Mouse (Mus musculus): ENCODE measurements around the gene Mfsd5. TPM values are rescaled to one million over a fixed set of nuclear protein-coding genes. Genes with fewer than 3 reads are reported as not detected.

The Mfsd5 gene
- polyA plus RNA-seq (2012): 56.2 and 68.1 TPM in 2 replicates

GRCm38 (mm10) chr15:102279092-102279782 lies at the start of gene Mfsd5:
Gene Mfsd5, plus strand, starts transcription at chr15:102279454.

GRCm38 (mm10) chr15:102231748-102232147 lies 47.5 kb upstream of the Mfsd5 start, which contains the start of gene Itgb7:
Gene Itgb7, minus strand, starts transcription at chr15:102231944.

GRCm38 (mm10) chr15:102257202-102258075 lies 21.8 kb upstream of the Mfsd5 start, which contains the start of gene Rarg:
Gene Rarg, minus strand, starts transcription at chr15:102257517.

GRCm38 (mm10) chr15:102270274-102270960 lies 8.8 kb upstream of the Mfsd5 start, which contains the start of gene Gm9918:
Gene Gm9918, plus strand, starts transcription at chr15:102270563.

GRCm38 (mm10) chr15:102295633-102296367 lies 16.5 kb downstream of the Mfsd5 start, which contains the start of gene Espl1:
Gene Espl1, plus strand, starts transcription at chr15:102296266.

GRCm38 (mm10) chr15:102326022-102326576 lies 46.8 kb downstream of the Mfsd5 start, which contains the start of gene Pfdn5:
Gene Pfdn5, plus strand, starts transcription at chr15:102326116.

Other genes starting within 250 kb of the Mfsd5 start
- 249 and 350 TPM in 2 replicates for gene Eif4b, start 205.7 kb upstream of the Mfsd5 start, polyA plus RNA-seq (2012)
- 0.34 and 0.73 TPM in 2 replicates for gene Tns2, start 179.0 kb upstream of the Mfsd5 start, polyA plus RNA-seq (2012)
- 19.3 and 22.6 TPM in 2 replicates for gene Spryd3, start 143.2 kb upstream of the Mfsd5 start, polyA plus RNA-seq (2012)
- gene Igfbp6, start 135.1 kb upstream of the Mfsd5 start, polyA plus RNA-seq (2012): 0.41 TPM in 1 of 2 replicates, not detected in the other
- gene Soat2, start 128.9 kb upstream of the Mfsd5 start, polyA plus RNA-seq (2012): 1.9 and 5.1 TPM in 2 replicates
- 10.8 and 13.8 TPM in 2 replicates for gene Zfp740, start 76.2 kb upstream of the Mfsd5 start, polyA plus RNA-seq (2012)
- gene Csad, start 74.7 kb upstream of the Mfsd5 start, polyA plus RNA-seq (2012): 25.6 and 36.3 TPM in 2 replicates
- 84.2 and 101 TPM in 2 replicates for gene Itgb7, start 47.5 kb upstream of the Mfsd5 start, polyA plus RNA-seq (2012)
- gene Rarg, start 21.9 kb upstream of the Mfsd5 start, polyA plus RNA-seq (2012): 27.5 and 28.1 TPM in 2 replicates
- 0.03 TPM in 1 of 2 replicates, not detected in the other for gene Gm9918, start 8.9 kb upstream of the Mfsd5 start, polyA plus RNA-seq (2012)
- 19.1 and 19.4 TPM in 2 replicates for gene Espl1, start 16.8 kb downstream of the Mfsd5 start, polyA plus RNA-seq (2012)
- gene Pfdn5, start 46.7 kb downstream of the Mfsd5 start, polyA plus RNA-seq (2012): 29.5 and 31.4 TPM in 2 replicates
- gene Myg1, start 52.3 kb downstream of the Mfsd5 start, polyA plus RNA-seq (2012): 121 and 133 TPM in 2 replicates
- gene Aaas, start 71.3 kb downstream of the Mfsd5 start, polyA plus RNA-seq (2012): 148 and 161 TPM in 2 replicates
- 0.04 and 0.06 TPM in 2 replicates for gene Sp7, start 87.7 kb downstream of the Mfsd5 start, polyA plus RNA-seq (2012)
- 16.0 and 32.9 TPM in 2 replicates for gene Sp1, start 126.7 kb downstream of the Mfsd5 start, polyA plus RNA-seq (2012)
- gene Amhr2, start 165.9 kb downstream of the Mfsd5 start, polyA plus RNA-seq (2012): 0.10 TPM in 2 replicates
- 134 and 138 TPM in 2 replicates for gene Prr13, start 179.6 kb downstream of the Mfsd5 start, polyA plus RNA-seq (2012)
- gene Pcbp2, start 191.1 kb downstream of the Mfsd5 start, polyA plus RNA-seq (2012): 745 and 751 TPM in 2 replicates
- gene Gm10337, start 224.3 kb downstream of the Mfsd5 start, polyA plus RNA-seq (2012): not detected in 2 replicates
- gene Map3k12, start 237.6 kb downstream of the Mfsd5 start, polyA plus RNA-seq (2012): 0.26 and 0.75 TPM in 2 replicates
- gene Tarbp2, start 238.7 kb downstream of the Mfsd5 start, polyA plus RNA-seq (2012): 70.8 and 71.1 TPM in 2 replicates
- 1.0 and 2.2 TPM in 2 replicates for gene Npff, start 245.5 kb downstream of the Mfsd5 start, polyA plus RNA-seq (2012)